Mouse (Mus musculus) kidney, postnatal 25 days (tissue): ENCODE data around the gene Bckdk.
"Not testable (repeated sequence)": the region's sequence is repeated elsewhere in the genome, so short reads cannot be mapped to it uniquely, and the experiment has no call there.

Experiments
- DNase-seq, 2 experiments: peaks; one replicate each; pipeline ENCODE4 v3.0.0; 2021; ENCODE audit warnings: mixed read lengths in 2 of 2

Gene Bckdk

GRCm38 (mm10) chr7:127931351-127932135, 27.7 kb downstream of the Bckdk start:
- peak; percentile 84 to 89 for DNase-seq

DNA sequence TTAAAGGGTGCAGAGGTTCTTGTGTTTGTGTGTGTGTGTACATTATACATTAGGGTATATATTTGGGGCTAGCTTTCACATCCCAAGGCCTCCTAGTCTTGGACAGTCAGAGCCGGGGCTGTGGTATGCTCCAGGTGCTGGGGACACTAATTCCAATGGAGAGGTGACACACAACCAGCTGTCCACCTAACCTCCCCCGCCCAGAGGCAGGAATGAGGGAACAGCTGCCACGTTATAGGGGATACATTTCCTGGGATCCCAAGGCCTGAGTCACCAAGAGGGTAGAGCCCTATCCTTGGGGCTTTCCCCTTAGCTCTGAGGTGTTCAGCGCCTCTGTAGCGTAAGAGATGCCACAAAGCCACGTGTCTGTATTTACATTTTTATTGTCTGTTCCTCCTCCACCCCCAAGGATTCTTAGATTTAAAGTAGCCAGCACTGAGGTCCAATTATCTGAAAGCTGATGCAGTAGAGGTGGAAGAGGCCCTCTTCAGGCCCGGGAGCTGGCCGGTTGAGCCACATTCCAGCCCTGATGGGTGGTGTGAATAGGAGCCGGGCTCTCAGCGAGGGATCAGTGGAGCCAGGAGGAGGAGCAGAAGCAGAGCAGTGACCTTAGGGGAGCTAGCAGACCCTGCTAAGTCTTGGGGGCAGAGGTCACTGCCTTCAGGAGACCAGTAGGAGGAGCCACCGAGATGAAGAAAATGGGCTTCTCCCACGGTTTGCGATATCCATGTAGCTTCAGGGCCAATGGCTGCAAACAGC, 28.6 kb downstream of the Bckdk start:
- DNase-seq = peak; percentile 62 to 79

DNA sequence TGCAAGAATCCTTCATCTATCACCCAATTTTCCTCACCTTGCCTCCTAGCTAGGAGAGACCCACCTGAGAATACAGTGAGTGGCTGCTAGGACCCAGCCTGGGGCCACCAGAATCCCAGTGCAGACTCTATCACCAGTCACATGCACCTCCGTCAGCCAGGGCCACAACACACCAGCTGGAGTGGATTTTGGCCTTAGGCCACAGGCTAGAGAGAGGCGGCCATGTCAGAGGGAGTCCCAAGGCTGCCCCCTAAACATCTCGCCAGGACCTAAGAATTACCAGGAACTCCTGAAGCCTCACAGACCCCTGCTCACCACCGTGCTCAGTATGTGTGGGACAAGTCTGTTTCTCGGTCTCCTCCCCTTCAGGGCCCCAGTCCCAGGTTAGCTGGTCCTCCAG, 30.2 kb downstream of the Bckdk start:
- peak in 1 of 2 experiments; percentile 45 for DNase-seq

DNA sequence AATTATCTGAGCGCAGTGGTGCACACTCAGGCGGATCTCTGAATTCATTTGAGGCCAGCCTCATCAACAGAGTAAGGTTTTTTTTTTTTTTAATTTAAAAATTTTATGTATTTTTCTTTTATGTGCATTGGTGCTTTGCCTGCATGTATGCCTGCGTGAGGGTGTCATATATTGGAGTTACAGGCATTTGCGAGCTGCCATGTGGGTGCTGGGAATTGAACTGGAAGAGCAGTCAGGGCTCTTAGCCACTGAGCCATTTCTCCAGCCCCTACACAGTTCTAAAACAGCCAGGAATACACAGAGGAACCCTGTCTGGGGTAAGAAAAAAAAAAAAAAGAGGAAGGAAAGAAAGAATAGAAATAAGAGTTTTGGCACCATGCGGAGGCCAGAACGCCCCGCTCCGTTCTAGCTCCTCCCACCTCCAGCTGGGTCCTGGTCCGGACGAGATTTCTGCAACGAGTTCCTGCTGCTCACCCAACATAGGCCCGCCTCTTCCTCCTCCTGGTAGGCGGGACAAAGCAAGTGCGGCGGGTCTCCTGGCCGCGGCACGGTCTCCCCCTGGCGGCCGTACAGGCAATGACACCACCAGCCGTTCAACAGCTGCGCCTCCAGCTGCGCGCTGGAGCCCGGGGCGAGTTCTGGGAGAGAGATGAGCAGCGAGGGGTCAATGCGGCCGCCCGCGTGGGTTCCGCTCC, 31.3 kb downstream of the Bckdk start:
- peak; percentile 95 to 97 for DNase-seq

- no peak for DNase-seq
Observed at GRCm38 (mm10) chr7:127935748-127936159, 31.9 kb downstream of the Bckdk start.

DNA sequence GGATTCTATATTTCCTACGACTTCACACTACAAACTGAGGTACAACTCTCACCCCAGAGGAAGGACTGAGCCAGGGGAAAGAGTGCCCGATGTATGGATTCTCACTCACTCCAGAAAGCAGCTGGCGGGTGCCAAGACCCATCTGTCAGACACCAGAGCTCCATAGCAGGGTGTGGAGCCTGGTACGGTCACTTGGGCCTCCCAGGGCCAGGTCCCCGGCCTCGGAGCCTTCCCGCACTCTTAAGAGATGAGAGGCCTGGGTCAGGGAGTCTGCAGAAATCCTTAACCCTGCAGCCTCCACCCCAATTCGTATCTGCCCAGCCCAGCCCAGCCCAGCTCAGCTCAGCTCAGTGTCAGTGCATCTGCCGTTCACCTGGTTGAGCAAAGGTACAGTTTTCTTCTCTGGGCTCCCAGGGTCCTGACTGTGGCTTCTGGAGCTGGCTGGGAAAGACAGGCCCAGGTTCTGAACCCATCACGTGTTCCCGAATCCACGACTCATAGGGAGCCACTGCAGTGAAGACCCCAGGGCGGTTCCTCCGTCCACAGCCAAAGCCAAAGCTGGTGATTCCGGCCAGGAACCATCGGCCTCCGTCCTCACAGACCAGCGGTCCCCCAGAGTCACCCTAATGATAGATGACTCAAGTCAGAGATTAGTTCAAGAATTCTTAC, 32.5 kb downstream of the Bckdk start:
- peak in 1 of 2 experiments; percentile 40 for DNase-seq

DNA sequence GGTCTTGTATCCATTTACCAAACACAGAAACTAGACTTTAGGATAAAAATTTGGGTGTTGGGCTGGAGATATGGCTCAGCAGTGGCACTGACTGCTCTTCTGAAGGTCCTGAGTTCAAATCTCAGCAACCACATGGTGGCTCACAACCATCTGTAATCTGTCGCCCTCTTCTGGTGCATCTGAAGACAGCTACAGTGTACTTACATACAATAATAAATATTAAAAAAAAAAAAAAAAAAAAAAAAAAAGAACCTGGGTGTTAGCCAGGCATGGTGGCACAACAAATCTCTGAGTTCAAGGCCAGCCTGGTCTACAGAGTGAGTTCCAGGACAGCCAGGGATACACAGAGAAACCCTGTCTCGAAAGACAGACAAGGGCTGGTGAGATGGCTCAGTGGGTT, 38.2 kb downstream of the Bckdk start:
- DNase-seq = not testable (repeated sequence)

- no peak for DNase-seq
Observed at GRCm38 (mm10) chr7:127944614-127945013, 40.7 kb downstream of the Bckdk start.

DNA sequence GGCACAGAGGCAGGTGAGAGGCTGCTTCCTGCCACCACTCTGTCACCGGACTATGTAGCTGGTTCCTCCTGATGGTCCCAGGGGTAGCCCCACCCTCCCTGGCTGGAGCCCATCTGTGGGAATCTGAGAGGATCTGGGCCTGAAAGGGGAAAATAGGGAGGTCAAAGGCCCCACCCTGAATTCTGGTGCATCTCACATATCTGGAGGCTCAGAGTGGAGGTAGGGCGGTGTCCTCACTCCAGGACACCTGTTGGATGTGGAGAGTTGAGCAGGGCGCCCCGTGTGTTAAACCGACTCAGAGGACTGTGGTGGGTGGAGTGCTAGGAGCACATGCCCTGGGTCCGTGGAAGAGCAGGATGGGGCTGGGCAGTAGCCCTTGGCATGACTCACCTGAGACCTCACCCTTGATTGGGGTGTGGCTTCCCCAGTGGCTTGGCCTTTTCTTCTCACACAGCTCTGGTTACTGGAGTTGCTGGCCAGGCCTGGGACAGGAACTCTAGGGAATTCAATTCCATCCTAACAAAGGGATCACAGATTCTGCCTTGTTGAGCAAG, 42.7 kb downstream of the Bckdk start, which contains the start of gene Prss36:
Prss36 (minus strand) TSS at position 256 of the 554 bp plus-strand sequence.
- no peak for DNase-seq

DNA sequence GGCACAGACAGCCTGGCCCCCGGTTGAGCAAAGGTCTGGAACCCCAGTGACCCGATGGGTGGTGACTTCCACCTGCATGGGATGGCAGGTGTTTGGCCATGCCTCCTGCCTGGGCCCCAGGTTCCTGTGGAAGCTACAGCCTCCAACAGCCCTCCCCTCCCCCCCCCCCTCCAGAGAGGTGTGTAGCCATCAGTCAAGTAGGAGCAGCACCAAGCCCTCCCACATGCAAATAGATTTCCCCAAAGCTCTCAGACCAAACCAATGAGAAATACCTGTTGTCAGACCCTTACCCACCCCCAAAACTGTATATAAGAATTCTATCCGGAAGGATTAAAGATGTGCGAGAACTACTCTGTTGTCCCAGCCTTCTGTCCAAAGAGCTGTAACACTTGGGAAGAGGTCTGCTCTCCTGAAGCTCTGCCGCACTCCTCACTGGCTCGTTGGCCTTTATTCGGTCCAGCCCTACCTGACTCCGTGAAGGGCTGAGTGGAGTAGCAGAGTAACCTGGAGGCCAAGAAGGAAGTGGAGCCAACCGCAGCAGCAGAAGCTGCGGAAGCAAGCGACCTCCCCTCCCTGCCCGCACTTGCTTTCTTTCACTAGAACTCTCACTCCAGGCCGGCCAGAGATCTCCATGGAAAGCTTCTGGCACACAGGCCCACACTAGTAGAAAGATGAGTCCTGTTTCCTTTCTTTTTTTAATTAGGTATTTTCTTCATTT, 49.1 kb downstream of the Bckdk start:
- no peak for DNase-seq

DNA sequence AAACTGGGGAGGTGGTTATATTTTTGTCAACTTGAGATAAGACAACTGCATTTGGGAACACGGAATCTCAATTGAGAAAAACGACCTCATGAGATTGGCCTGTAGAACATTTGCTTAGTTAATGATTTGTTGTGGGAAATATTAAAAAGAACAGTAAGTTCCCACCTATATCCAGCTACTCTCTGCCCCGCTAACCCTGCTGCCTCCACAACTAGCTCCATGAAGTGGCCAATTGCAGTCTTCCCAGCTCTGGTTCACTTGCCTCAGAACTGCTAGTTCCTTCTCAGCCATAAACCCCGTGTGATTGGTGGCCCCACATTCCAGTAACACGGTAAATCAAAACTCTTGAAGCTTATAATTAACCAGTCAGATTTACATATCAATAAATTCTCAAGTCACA, 55.5 kb downstream of the Bckdk start:
- DNase-seq = peak in 1 of 2 experiments; percentile 83
